Mouse (Mus musculus): ENCODE data around the gene Slc7a11.

DNA sequence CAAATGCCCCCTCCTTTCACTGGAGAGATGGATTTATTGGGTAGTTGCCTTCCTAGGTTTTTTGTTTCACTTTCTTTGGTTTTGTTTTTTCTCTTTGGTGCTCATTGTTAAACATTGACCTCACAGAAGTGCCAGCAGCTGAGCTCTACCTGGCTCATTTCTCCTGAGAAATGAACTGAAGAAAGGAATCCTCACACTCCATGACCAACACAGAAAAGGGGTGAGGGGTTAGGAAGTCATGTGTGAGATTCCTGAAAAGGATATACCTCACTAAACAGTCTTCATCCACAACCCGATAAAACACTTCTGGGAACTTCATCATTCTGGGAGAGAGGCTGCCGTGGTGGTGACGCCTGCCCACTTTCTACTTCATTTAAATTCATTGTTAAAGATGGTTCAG is 207.4 kb downstream of the Slc7a11 start:
- TF ChIP-seq CTCF (IDR thresholded peaks at IDR 0.05; ENCODE audit: low read depth) (no peak), EP300 (IDR thresholded peaks at IDR 0.05; ENCODE audit: low read depth) (no peak)

Measured in liver, embryonic 14.5 days (tissue).